Mouse (Mus musculus): ENCODE results near the gene Tmem210. TPM values are rescaled to one million over a fixed set of nuclear protein-coding genes. Genes with fewer than 3 reads are reported as not detected.

Gene Tmem210
- polyA plus RNA-seq, 1 experiment from 2014 or later = not detected

DNA sequence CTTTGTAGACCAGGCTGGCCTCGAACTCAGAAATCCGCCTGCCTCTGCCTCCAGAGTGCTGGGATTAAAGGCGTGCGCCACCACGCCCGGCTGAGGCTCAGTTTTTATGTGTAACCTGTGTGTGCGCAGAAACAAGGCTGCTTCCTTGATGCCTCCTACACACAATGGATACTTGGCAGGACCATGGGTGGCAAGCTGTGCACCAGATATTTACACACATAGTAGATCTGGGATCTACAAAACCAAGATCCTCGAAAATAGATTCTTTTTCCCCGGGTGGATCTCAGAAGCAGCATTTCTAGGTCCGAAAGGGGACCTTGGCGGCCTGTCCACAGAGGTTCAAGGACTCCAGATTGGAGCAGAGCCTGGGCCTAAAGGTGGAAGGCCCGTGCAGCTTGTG lies 26.1 kb upstream of the Tmem210 start:
- WGBS = 48% methylated on average over 12 of the region's 12 CpGs
- peak overlapping the region; percentile 29 for H3K9ac ChIP-seq (replicated peaks; ENCODE audit: low read length)
- peaks cover 9% of the 10 kb centered on the region for H3K4me1 ChIP-seq (ENCODE audit: control insufficient read depth, insufficient read depth, low read length)
- ATAC-seq (replicated peaks; ENCODE audit: insufficient number of reproducible peaks, low FRiP score, low TSS enrichment, low read depth) = no peak
- no peaks in the 10 kb centered on the region for H3K36me3 ChIP-seq (replicated peaks; ENCODE audit: control insufficient read depth, insufficient read depth, low read depth, low read length)
- DNase-seq (ENCODE audit: low spot score) = no peak
- H3K4me3 ChIP-seq (ENCODE audit: low read depth, low read length) = peak overlapping the region; percentile 66
- H3K27ac ChIP-seq (replicated peaks; ENCODE audit: low read depth, low read length) = no peak overlapping the region
- H3K4me2 ChIP-seq (ENCODE audit: low read depth, low read length) = peak overlapping the region; percentile 93
- H3K9me3 ChIP-seq (replicated peaks; ENCODE audit: control insufficient read depth, low read length) = no peaks in the 10 kb centered on the region
- H3K27me3 ChIP-seq (ENCODE audit: control insufficient read depth, insufficient read depth, low read length) = peaks cover 12% of the 10 kb centered on the region

DNA sequence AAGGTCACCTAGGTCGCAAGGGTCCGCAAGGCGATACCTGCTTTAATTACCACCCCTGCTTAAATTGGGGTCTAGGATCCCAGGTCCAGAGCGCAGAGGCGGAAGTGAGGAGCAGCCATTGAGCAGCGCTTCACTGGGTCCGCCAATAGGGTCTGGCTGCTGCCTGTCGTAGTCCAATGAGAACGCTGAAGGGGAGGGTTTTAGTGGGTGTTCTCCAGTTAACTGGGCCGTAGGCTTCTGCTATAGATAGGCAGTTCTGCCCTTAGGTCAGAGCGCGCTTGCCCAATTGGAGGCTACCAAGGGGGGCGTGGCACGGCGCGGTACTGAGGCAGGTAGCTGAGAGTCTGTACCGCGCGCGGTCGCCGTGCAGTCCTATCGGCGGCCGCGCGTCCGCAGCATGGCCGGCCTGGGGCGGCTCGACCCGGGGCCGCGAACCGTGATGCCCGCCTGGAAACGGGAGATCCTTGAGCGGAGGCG lies 25.6 kb upstream of the Tmem210 start, which contains the start of gene Tprn:
Tprn (plus strand) TSS at position 328 of the 477 bp plus-strand sequence.
- H3K27me3 ChIP-seq (ENCODE audit: control insufficient read depth, insufficient read depth, low read length) = peaks cover 12% of the 10 kb centered on the region
- peak within 1 kb of the TSS; percentile 66 for H3K4me3 ChIP-seq (ENCODE audit: low read depth, low read length)
- 0% methylated on average over 39 of the region's 39 CpGs for WGBS
- H3K4me2 ChIP-seq (ENCODE audit: low read depth, low read length) = peak within 1 kb of the TSS; percentile 93
- H3K9ac ChIP-seq (replicated peaks; ENCODE audit: low read length) = peak within 1 kb of the TSS; percentile 66
- peaks cover 9% of the 10 kb centered on the region for H3K4me1 ChIP-seq (ENCODE audit: control insufficient read depth, insufficient read depth, low read length)
- no peak within 1 kb of the TSS for H3K27ac ChIP-seq (replicated peaks; ENCODE audit: low read depth, low read length)
- H3K9me3 ChIP-seq (replicated peaks; ENCODE audit: control insufficient read depth, low read length) = no peaks in the 10 kb centered on the region
- no peaks in the 10 kb centered on the region for H3K36me3 ChIP-seq (replicated peaks; ENCODE audit: control insufficient read depth, insufficient read depth, low read depth, low read length)
- DNase-seq (ENCODE audit: low spot score) = peak; percentile 97
- peak; percentile 99 for ATAC-seq (replicated peaks; ENCODE audit: insufficient number of reproducible peaks, low FRiP score, low TSS enrichment, low read depth)

DNA sequence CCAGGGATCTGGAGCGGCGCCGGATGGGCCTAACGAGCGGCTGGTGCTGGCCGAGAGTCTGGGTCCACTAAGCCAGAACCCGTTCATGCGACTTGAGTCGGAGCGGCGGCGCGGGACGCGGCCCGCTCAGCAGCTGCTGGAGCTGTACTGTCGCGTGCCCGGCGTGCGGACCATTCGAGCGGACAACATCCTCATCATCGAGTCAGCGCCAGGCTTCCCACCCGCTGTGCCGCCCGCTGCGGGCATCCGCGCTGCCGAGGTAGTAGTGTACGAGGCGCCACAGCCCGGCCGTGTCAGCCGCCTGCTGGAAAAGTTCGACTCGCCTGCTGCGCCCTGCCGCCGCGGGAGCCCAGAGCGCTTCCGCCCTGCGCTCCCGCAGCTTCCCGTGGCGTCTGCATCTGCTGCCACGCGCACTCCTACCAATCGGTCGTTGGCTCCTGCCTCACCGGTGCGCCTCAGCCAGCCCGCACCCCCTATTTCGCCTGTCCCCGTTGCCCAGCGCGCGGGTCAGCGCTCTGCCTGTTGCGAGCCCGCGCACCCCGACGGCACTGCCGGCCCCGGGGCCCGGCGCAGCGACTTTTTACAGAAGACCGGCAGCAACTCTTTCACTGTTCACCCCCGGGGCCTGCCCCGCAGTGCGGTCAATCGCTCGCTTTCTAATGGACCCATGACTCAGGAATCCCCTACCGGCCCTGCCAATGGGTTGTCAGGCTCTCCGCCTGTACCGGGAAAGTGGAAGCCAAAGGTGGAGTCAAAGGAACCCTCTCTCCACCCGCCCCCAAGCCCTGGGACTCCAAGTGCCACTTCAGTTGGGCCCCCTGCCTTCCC lies 24.9 kb upstream of the Tmem210 start:
- peak overlapping the region; percentile 93 for H3K4me2 ChIP-seq (ENCODE audit: low read depth, low read length)
- H3K4me1 ChIP-seq (ENCODE audit: control insufficient read depth, insufficient read depth, low read length) = peaks cover 9% of the 10 kb centered on the region
- H3K36me3 ChIP-seq (replicated peaks; ENCODE audit: control insufficient read depth, insufficient read depth, low read depth, low read length) = no peaks in the 10 kb centered on the region
- H3K9me3 ChIP-seq (replicated peaks; ENCODE audit: control insufficient read depth, low read length) = no peaks in the 10 kb centered on the region
- H3K27ac ChIP-seq (replicated peaks; ENCODE audit: low read depth, low read length) = no peak overlapping the region
- WGBS = under 1% methylated on average over 76 of the region's 82 CpGs
- ATAC-seq (replicated peaks; ENCODE audit: insufficient number of reproducible peaks, low FRiP score, low TSS enrichment, low read depth) (peak; percentile 3; the same call in 1 of the 2 replicates), DNase-seq (ENCODE audit: low spot score) (peak; percentile 35)
- H3K27me3 ChIP-seq (ENCODE audit: control insufficient read depth, insufficient read depth, low read length) = peaks cover 12% of the 10 kb centered on the region
- peak overlapping the region; percentile 66 for H3K4me3 ChIP-seq (ENCODE audit: low read depth, low read length)
- H3K9ac ChIP-seq (replicated peaks; ENCODE audit: low read length) = peak overlapping the region; percentile 66

DNA sequence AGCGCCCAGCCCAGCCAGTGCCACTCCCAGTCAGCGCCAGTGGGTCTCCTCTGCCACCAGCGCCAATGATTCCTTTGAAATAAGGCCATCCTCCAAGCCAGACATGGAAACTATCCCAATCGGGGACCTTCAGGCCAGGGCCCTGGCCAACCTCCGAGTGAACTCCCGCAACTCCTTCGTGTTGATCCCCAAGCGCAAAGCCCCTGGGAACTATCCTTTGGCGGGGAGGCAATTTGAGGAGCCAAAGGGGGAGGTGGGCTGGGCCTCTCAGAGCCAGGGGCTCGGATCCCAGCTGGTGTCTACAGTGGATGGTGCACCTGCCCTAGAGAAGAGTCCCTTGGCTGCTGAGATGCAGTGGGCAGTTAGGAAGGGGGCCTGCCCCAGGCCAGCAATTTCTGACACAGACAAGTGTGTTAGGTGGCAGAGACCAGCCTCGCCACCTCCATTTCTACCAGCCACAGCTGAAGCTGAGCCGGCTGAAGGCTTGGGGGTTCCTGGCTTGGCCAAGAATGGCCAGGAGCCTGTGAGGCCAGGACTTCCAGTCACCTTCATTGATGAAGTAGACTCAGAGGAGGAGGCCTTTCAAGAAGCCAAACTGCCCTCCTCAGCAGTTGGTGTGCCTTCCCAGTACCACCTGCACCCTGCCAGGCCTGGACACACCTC lies 24.2 kb upstream of the Tmem210 start:
- no peak overlapping the region for H3K27ac ChIP-seq (replicated peaks; ENCODE audit: low read depth, low read length)
- 19% methylated on average over 12 of the region's 12 CpGs for WGBS
- H3K9ac ChIP-seq (replicated peaks; ENCODE audit: low read length) = peak overlapping the region; percentile 7; the same call in 1 of the 2 replicates
- peak overlapping the region; percentile 93 for H3K4me2 ChIP-seq (ENCODE audit: low read depth, low read length)
- ATAC-seq (replicated peaks; ENCODE audit: insufficient number of reproducible peaks, low FRiP score, low TSS enrichment, low read depth) (no peak), DNase-seq (ENCODE audit: low spot score) (no peak)
- H3K36me3 ChIP-seq (replicated peaks; ENCODE audit: control insufficient read depth, insufficient read depth, low read depth, low read length) = no peaks in the 10 kb centered on the region
- H3K27me3 ChIP-seq (ENCODE audit: control insufficient read depth, insufficient read depth, low read length) = peaks cover 12% of the 10 kb centered on the region
- H3K4me3 ChIP-seq (ENCODE audit: low read depth, low read length) = peak overlapping the region; percentile 66
- no peaks in the 10 kb centered on the region for H3K9me3 ChIP-seq (replicated peaks; ENCODE audit: control insufficient read depth, low read length)
- peaks cover 9% of the 10 kb centered on the region for H3K4me1 ChIP-seq (ENCODE audit: control insufficient read depth, insufficient read depth, low read length)

DNA sequence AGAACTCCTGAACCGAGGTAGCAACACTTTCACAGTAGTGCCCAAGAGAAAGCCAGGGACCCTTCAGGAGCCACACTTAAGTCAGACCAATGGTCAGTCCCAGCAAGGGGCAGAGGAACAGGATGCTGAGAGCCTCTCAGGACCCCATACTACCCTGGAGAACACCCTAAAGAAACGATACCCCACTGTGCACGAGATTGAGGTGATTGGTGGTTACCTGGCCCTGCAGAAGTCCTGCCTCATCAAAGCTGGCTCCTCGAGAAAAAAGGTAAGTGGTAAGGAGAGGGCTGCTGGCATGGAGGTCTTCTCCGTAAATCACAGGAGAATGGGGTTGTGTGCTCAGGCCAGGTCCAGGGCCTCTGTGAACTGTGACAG lies 23.7 kb upstream of the Tmem210 start:
- H3K27me3 ChIP-seq (ENCODE audit: control insufficient read depth, insufficient read depth, low read length) = peaks cover 12% of the 10 kb centered on the region
- H3K9ac ChIP-seq (replicated peaks; ENCODE audit: low read length) = no peak overlapping the region
- H3K4me1 ChIP-seq (ENCODE audit: control insufficient read depth, insufficient read depth, low read length) = peaks cover 9% of the 10 kb centered on the region
- ATAC-seq (replicated peaks; ENCODE audit: insufficient number of reproducible peaks, low FRiP score, low TSS enrichment, low read depth) (no peak), DNase-seq (ENCODE audit: low spot score) (no peak)
- no peaks in the 10 kb centered on the region for H3K9me3 ChIP-seq (replicated peaks; ENCODE audit: control insufficient read depth, low read length)
- H3K36me3 ChIP-seq (replicated peaks; ENCODE audit: control insufficient read depth, insufficient read depth, low read depth, low read length) = no peaks in the 10 kb centered on the region
- H3K4me2 ChIP-seq (ENCODE audit: low read depth, low read length) = peak overlapping the region; percentile 7; the same call in 1 of the 2 replicates
- H3K27ac ChIP-seq (replicated peaks; ENCODE audit: low read depth, low read length) = no peak overlapping the region
- no peak overlapping the region for H3K4me3 ChIP-seq (ENCODE audit: low read depth, low read length)
- 80% methylated on average over 5 of the region's 5 CpGs for WGBS

DNA sequence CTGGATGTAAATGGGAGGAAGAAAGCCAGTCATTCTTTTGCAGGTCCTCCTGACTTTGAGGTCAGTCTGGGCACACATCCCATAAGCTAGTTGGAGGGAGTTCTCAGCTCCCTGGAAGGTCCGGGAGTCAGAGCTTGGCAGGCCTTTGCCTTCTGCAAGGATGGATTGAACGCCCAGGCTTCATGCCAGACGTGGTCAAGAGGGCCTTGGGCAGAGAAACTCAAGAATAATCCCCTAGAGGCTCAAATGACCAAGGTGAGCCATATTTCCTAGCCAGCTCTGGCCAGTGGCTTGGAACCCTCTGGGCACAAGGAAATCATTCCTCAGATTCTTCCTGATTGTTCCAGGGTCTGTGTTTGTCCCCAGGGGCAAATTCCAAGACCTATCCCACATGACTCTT lies 23.1 kb upstream of the Tmem210 start:
- Histone ChIP-seq H3K4me1 (ENCODE audit: control insufficient read depth, insufficient read depth, low read length) (peaks cover 9% of the 10 kb centered on the region), H3K27me3 (ENCODE audit: control insufficient read depth, insufficient read depth, low read length) (peaks cover 12% of the 10 kb centered on the region), H3K9me3 (replicated peaks; ENCODE audit: control insufficient read depth, low read length) (no peaks in the 10 kb centered on the region), H3K4me2 (ENCODE audit: low read depth, low read length) (peak overlapping the region; percentile 7; the same call in 1 of the 2 replicates), H3K9ac (replicated peaks; ENCODE audit: low read length) (no peak overlapping the region), H3K36me3 (replicated peaks; ENCODE audit: control insufficient read depth, insufficient read depth, low read depth, low read length) (no peaks in the 10 kb centered on the region), H3K27ac (replicated peaks; ENCODE audit: low read depth, low read length) (no peak overlapping the region), H3K4me3 (ENCODE audit: low read depth, low read length) (no peak overlapping the region)
- WGBS = 72% methylated on average over 3 of the region's 3 CpGs
- DNase-seq (ENCODE audit: low spot score) = no peak
- no peak for ATAC-seq (replicated peaks; ENCODE audit: insufficient number of reproducible peaks, low FRiP score, low TSS enrichment, low read depth)

DNA sequence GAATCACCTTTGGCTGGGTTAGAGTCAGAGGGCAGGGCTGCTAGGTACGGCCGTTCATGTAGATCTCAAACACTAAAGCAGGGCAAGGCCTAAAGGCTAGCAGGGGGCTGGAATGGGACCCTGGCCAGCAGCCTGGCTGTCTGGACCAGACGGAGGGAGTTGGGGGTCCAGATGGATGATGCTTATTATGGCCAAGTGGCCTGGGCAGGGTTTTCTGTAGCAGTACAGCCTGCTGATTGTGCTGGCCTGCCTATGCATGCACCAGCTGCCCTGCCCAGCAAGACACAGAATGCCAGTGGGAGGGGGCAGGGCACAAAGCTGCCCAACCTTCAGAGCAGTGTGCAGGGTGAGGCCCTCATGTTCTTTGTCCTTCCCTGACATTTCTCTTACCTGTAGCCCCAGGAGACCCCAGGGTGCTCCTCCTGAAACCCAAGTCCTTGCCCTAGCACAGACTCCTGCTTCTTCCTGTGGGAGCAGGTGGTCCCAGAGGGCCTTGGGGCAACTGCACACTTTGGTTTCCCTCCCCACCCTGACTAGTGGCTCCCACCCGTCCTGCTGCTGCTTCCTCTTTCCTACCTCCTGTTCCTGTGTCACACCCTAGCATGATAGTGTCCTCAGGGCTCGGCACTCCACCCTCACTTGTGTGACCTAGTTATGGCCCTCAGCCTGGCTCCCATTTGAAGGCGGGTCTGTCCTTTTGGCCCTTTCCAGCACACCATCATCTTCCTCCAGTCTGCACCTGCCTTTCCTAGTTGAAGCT lies 21.9 kb upstream of the Tmem210 start:
- no peak for ATAC-seq (replicated peaks; ENCODE audit: insufficient number of reproducible peaks, low FRiP score, low TSS enrichment, low read depth)
- H3K4me3 ChIP-seq (ENCODE audit: low read depth, low read length) = no peak overlapping the region
- 64% methylated on average over 6 of the region's 6 CpGs for WGBS
- no peak overlapping the region for H3K27ac ChIP-seq (replicated peaks; ENCODE audit: low read depth, low read length)
- H3K9me3 ChIP-seq (replicated peaks; ENCODE audit: control insufficient read depth, low read length) = no peaks in the 10 kb centered on the region
- H3K36me3 ChIP-seq (replicated peaks; ENCODE audit: control insufficient read depth, insufficient read depth, low read depth, low read length) = no peaks in the 10 kb centered on the region; the same call in 1 of the 2 replicates
- DNase-seq (ENCODE audit: low spot score) = no peak
- H3K9ac ChIP-seq (replicated peaks; ENCODE audit: low read length) = no peak overlapping the region
- H3K27me3 ChIP-seq (ENCODE audit: control insufficient read depth, insufficient read depth, low read length) = peaks cover 12% of the 10 kb centered on the region
- H3K4me2 ChIP-seq (ENCODE audit: low read depth, low read length) = no peak overlapping the region
- peaks cover 9% of the 10 kb centered on the region for H3K4me1 ChIP-seq (ENCODE audit: control insufficient read depth, insufficient read depth, low read length)

All from embryonic facial prominence, embryonic 11.5 days (tissue).